Mouse (Mus musculus): ENCODE results near the gene Hnrnpab. TPM values are rescaled to one million over a fixed set of nuclear protein-coding genes. Genes with fewer than 3 reads are reported as not detected.
A peak's percentile ranks its signal among the peaks of the same experiment; 100 is the strongest.

Hnrnpab gene
- polyA plus RNA-seq, 1 experiment from 2014 or later, result 204 TPM

- Histone ChIP-seq H3K4me2 (replicated peaks; ENCODE audit: low read depth) (peak overlapping the region; percentile 83), H3K4me3 (ENCODE audit: low read depth, low read length) (peak overlapping the region; percentile 97), H3K9ac (ENCODE audit: low read length) (peak overlapping the region; percentile 98), H3K36me3 (ENCODE audit: control insufficient read depth, insufficient read depth, low read length) (peaks cover 24% of the 10 kb centered on the region), H3K27ac (replicated peaks) (peak overlapping the region; percentile 98), H3K9me3 (ENCODE audit: control insufficient read depth, low read length) (no peaks in the 10 kb centered on the region), H3K27me3 (ENCODE audit: control insufficient read depth, insufficient read depth, low read length) (no peaks in the 10 kb centered on the region), H3K4me1 (replicated peaks; ENCODE audit: control insufficient read depth, insufficient read depth) (no peaks in the 10 kb centered on the region; the same call in 1 of the 2 replicates)
- peak; percentile 94 for DNase-seq (ENCODE audit: low spot score)
- TF ChIP-seq CTCF (IDR thresholded peaks at IDR 0.05; ENCODE audit: low read depth) (no peak), EP300 (optimal IDR thresholded peaks at IDR 0.05) (no peak)
- under 1% methylated on average over 79 of the region's 81 CpGs for WGBS
- ATAC-seq (ENCODE audit: low FRiP score, low TSS enrichment), result peak; percentile 89
Measured at GRCm38 (mm10) chr11:51605602-51606446, 823 bp downstream of the Hnrnpab start.

GRCm38 (mm10) chr11:51602253-51602652 lies 4.4 kb downstream of the Hnrnpab start:
- TF ChIP-seq EP300 (optimal IDR thresholded peaks at IDR 0.05) (no peak), CTCF (IDR thresholded peaks at IDR 0.05; ENCODE audit: low read depth) (no peak)
- Histone ChIP-seq H3K36me3 (ENCODE audit: control insufficient read depth, insufficient read depth, low read length) (peaks cover 51% of the 10 kb centered on the region), H3K4me2 (replicated peaks; ENCODE audit: low read depth) (no peak overlapping the region), H3K4me1 (replicated peaks; ENCODE audit: control insufficient read depth, insufficient read depth) (no peaks in the 10 kb centered on the region; the same call in 1 of the 2 replicates), H3K9ac (ENCODE audit: low read length) (no peak overlapping the region), H3K9me3 (ENCODE audit: control insufficient read depth, low read length) (no peaks in the 10 kb centered on the region), H3K27me3 (ENCODE audit: control insufficient read depth, insufficient read depth, low read length) (no peaks in the 10 kb centered on the region), H3K4me3 (ENCODE audit: low read depth, low read length) (no peak overlapping the region), H3K27ac (replicated peaks) (no peak overlapping the region)
- WGBS, result 69% methylated on average over 3 of the region's 3 CpGs
- ATAC-seq (ENCODE audit: low FRiP score, low TSS enrichment), result no peak
- no peak for DNase-seq (ENCODE audit: low spot score)

- TF ChIP-seq EP300 (optimal IDR thresholded peaks at IDR 0.05) (no peak), CTCF (IDR thresholded peaks at IDR 0.05; ENCODE audit: low read depth) (no peak)
- H3K9me3 ChIP-seq (ENCODE audit: control insufficient read depth, low read length), result no peaks in the 10 kb centered on the region
- no peak overlapping the region for H3K9ac ChIP-seq (ENCODE audit: low read length)
- no peak overlapping the region for H3K4me3 ChIP-seq (ENCODE audit: low read depth, low read length)
- ATAC-seq (ENCODE audit: low FRiP score, low TSS enrichment) (no peak), DNase-seq (ENCODE audit: low spot score) (no peak)
- 63% methylated on average over 2 of the region's 2 CpGs for WGBS
- H3K27ac ChIP-seq (replicated peaks), result no peak overlapping the region
- no peak overlapping the region for H3K4me2 ChIP-seq (replicated peaks; ENCODE audit: low read depth)
- H3K27me3 ChIP-seq (ENCODE audit: control insufficient read depth, insufficient read depth, low read length), result no peaks in the 10 kb centered on the region
- H3K36me3 ChIP-seq (ENCODE audit: control insufficient read depth, insufficient read depth, low read length), result peaks cover 61% of the 10 kb centered on the region
- no peaks in the 10 kb centered on the region for H3K4me1 ChIP-seq (replicated peaks; ENCODE audit: control insufficient read depth, insufficient read depth)
Measured at GRCm38 (mm10) chr11:51597553-51597952, 9.1 kb downstream of the Hnrnpab start.

DNA sequence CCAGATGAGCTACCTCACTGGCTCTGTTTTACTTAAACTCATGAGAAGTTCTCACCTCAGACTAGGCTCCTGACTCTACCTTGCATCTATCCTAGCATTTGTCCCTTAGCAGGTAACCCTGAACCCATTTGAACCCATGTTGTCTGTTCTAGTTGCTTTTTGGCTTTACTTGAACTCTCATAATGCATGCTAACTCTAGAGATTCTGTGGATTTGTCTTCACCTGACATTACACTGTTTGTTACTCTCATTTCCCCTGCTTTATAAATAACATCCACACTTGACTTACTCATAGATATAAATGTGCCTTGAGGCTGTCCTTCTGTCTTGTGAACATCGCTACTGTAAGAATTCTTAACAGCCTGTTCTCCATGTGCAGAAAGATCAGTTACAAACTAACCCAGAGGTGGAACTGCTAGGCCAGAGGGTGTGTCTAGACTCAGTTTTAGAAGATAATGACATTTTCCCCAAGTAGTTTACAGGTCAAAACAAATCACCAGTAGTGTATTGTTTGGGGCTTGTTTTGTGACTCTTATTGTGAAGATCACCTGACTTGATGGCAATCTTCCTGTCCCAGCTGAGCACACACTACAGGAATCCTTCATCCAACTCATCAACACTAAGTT lies 11.1 kb downstream of the Hnrnpab start:
- no peak overlapping the region for H3K4me2 ChIP-seq (replicated peaks; ENCODE audit: low read depth)
- ATAC-seq (ENCODE audit: low FRiP score, low TSS enrichment) (no peak), DNase-seq (ENCODE audit: low spot score) (no peak)
- no peak overlapping the region for H3K9ac ChIP-seq (ENCODE audit: low read length)
- no peaks in the 10 kb centered on the region for H3K27me3 ChIP-seq (ENCODE audit: control insufficient read depth, insufficient read depth, low read length)
- no peak overlapping the region for H3K4me3 ChIP-seq (ENCODE audit: low read depth, low read length)
- peaks cover 49% of the 10 kb centered on the region for H3K36me3 ChIP-seq (ENCODE audit: control insufficient read depth, insufficient read depth, low read length)
- 83% methylated on average over 1 of the region's 1 CpGs for WGBS
- H3K9me3 ChIP-seq (ENCODE audit: control insufficient read depth, low read length), result no peaks in the 10 kb centered on the region
- no peaks in the 10 kb centered on the region for H3K4me1 ChIP-seq (replicated peaks; ENCODE audit: control insufficient read depth, insufficient read depth)
- no peak overlapping the region for H3K27ac ChIP-seq (replicated peaks)
- TF ChIP-seq CTCF (IDR thresholded peaks at IDR 0.05; ENCODE audit: low read depth) (no peak), EP300 (optimal IDR thresholded peaks at IDR 0.05) (no peak)

- no peak overlapping the region for H3K4me3 ChIP-seq (ENCODE audit: low read depth, low read length)
- ATAC-seq (ENCODE audit: low FRiP score, low TSS enrichment) (no peak), DNase-seq (ENCODE audit: low spot score) (no peak)
- H3K4me2 ChIP-seq (replicated peaks; ENCODE audit: low read depth), result no peak overlapping the region
- no peaks in the 10 kb centered on the region for H3K4me1 ChIP-seq (replicated peaks; ENCODE audit: control insufficient read depth, insufficient read depth)
- peaks cover 42% of the 10 kb centered on the region for H3K36me3 ChIP-seq (ENCODE audit: control insufficient read depth, insufficient read depth, low read length)
- WGBS, result 53% methylated on average over 3 of the region's 3 CpGs
- H3K9ac ChIP-seq (ENCODE audit: low read length), result no peak overlapping the region
- TF ChIP-seq CTCF (IDR thresholded peaks at IDR 0.05; ENCODE audit: low read depth) (no peak), EP300 (optimal IDR thresholded peaks at IDR 0.05) (no peak)
- 0 out of 2 replicates have a peak overlapping the region, but pooled peaks have one; percentile 31 for H3K27ac ChIP-seq (replicated peaks)
- H3K27me3 ChIP-seq (ENCODE audit: control insufficient read depth, insufficient read depth, low read length), result no peaks in the 10 kb centered on the region
- H3K9me3 ChIP-seq (ENCODE audit: control insufficient read depth, low read length), result no peaks in the 10 kb centered on the region
Measured at GRCm38 (mm10) chr11:51594715-51595350, 11.8 kb downstream of the Hnrnpab start.

All from stomach, postnatal 0 days (tissue).